Comparison of ENCODE assay signal across 8 mouse cellular contexts in genomic region chr4:116627722-116628662, GRCm38 (mm10). TPM values are rescaled to one million over a fixed set of nuclear protein-coding genes. Genes with fewer than 3 reads are reported as not detected.
DNase-seq lines count a peak whose midpoint lies in the region; ATAC-seq and TF ChIP-seq lines count a peak whose summit lies in the region.

Nasp (minus strand) TSS chr4:116627941.

- ATAC-seq in G1E (ENCODE audit: extremely low read depth, insufficient number of reproducible peaks, low FRiP score, poor library complexity, severe bottlenecking) = peak; percentile 70
- peak; percentile 89 for ATAC-seq in forebrain, embryonic 16.5 days
- ATAC-seq in lung, embryonic 14.5 days (ENCODE audit: insufficient read depth) = peak; percentile 92

- H3K4me1 ChIP-seq in G1E (ENCODE audit: insufficient read depth, low read depth, low read length) = peaks cover 26% of the 10 kb centered on the region
- peaks cover 16% of the 10 kb centered on the region for H3K4me1 ChIP-seq in forebrain, embryonic 16.5 days (replicated peaks; ENCODE audit: control insufficient read depth, insufficient read depth, low read length)
- H3K4me1 ChIP-seq in lung, embryonic 14.5 days (ENCODE audit: insufficient read depth) = 0 out of 2 replicates have a peak, but pooled peaks cover 5% of the 10 kb centered on the region
- H3K4me1 ChIP-seq in olfactory bulb, adult 2 months (ENCODE audit: control insufficient read depth, insufficient read depth, low read length) = no peaks in the 10 kb centered on the region
- peaks cover 3% of the 10 kb centered on the region for H3K4me1 ChIP-seq in thymus, adult 2 months (replicated peaks; ENCODE audit: control insufficient read depth, insufficient read depth, low read length)

- WGBS in forebrain, embryonic 16.5 days = 8% methylated on average over 23 of the region's 23 CpGs
- 8% methylated on average over 23 of the region's 23 CpGs for WGBS in lung, embryonic 14.5 days
- 8% methylated on average over 23 of the region's 23 CpGs for WGBS in olfactory bulb, adult 2 months
- 8% methylated on average over 23 of the region's 23 CpGs for WGBS in thymus, adult 2 months

- peak; percentile 61 for DNase-seq in G1E (ENCODE audit: low spot score)
- peak; percentile 82 for DNase-seq in cerebellum, adult 11-12 months
- peak; percentile 73 to 84 for DNase-seq in heart, postnatal 36 days
- peak; percentile 77 to 84 for DNase-seq in layer of hippocampus, adult 2 months (ENCODE audit: low spot score in 2 of 2)
- DNase-seq in lung, embryonic 14.5 days = peak; percentile 97
- peak; percentile 79 for DNase-seq in thymus, adult 2 months

- H3K27ac ChIP-seq in forebrain, embryonic 16.5 days (ENCODE audit: low read length) = peak within 1 kb of the TSS; percentile 96
- H3K27ac ChIP-seq in layer of hippocampus, adult 2 months = peak within 1 kb of the TSS; percentile 92
- peak within 1 kb of the TSS; percentile 97 for H3K27ac ChIP-seq in lung, embryonic 14.5 days (ENCODE audit: low read depth)
- peak within 1 kb of the TSS; percentile 56 for H3K27ac ChIP-seq in olfactory bulb, adult 2 months (ENCODE audit: insufficient read depth, low read depth, low read length)
- peak within 1 kb of the TSS; percentile 48 for H3K27ac ChIP-seq in thymus, adult 2 months (ENCODE audit: control insufficient read depth, insufficient read depth, low read length)

- H3K27me3 ChIP-seq in G1E (ENCODE audit: insufficient read depth, low read length) = no peaks in the 10 kb centered on the region
- H3K27me3 ChIP-seq in forebrain, embryonic 16.5 days (replicated peaks; ENCODE audit: control insufficient read depth, insufficient read depth, low read length) = no peaks in the 10 kb centered on the region
- no peaks in the 10 kb centered on the region for H3K27me3 ChIP-seq in lung, embryonic 14.5 days (ENCODE audit: insufficient read depth, low read length)
- no peaks in the 10 kb centered on the region for H3K27me3 ChIP-seq in thymus, adult 2 months (ENCODE audit: control insufficient read depth, insufficient read depth, low read length)

- peak within 1 kb of the TSS; percentile 56 for H3K4me2 ChIP-seq in forebrain, embryonic 16.5 days (ENCODE audit: low read length)
- H3K4me2 ChIP-seq in lung, embryonic 14.5 days = peak within 1 kb of the TSS; percentile 66

- H3K36me3 ChIP-seq in G1E (replicated peaks) = peaks cover 19% of the 10 kb centered on the region
- H3K36me3 ChIP-seq in forebrain, embryonic 16.5 days (ENCODE audit: control insufficient read depth, insufficient read depth) = no peaks in the 10 kb centered on the region
- H3K36me3 ChIP-seq in lung, embryonic 14.5 days (ENCODE audit: insufficient read depth) = peaks cover 4% of the 10 kb centered on the region; the same call in 1 of the 2 replicates
- H3K36me3 ChIP-seq in thymus, adult 2 months (ENCODE audit: control insufficient read depth, insufficient read depth, low read length) = no peaks in the 10 kb centered on the region

- H3K4me3 ChIP-seq in G1E (ENCODE audit: low read depth, low read length) = peak within 1 kb of the TSS; percentile 99
- H3K4me3 ChIP-seq in forebrain, embryonic 16.5 days (replicated peaks; ENCODE audit: low read length) = peak within 1 kb of the TSS; percentile 92
- H3K4me3 ChIP-seq in layer of hippocampus, adult 2 months = peak within 1 kb of the TSS; percentile 90
- peak within 1 kb of the TSS; percentile 99 for H3K4me3 ChIP-seq in lung, embryonic 14.5 days (ENCODE audit: low read depth, low read length)
- peak within 1 kb of the TSS; percentile 85 for H3K4me3 ChIP-seq in olfactory bulb, adult 2 months (ENCODE audit: insufficient read depth, low read depth, low read length)
- H3K4me3 ChIP-seq in thymus, adult 2 months (ENCODE audit: control insufficient read depth, insufficient read depth, low read length) = peak within 1 kb of the TSS; percentile 77

- H3K9me3 ChIP-seq in G1E (replicated peaks) = no peaks in the 10 kb centered on the region
- no peaks in the 10 kb centered on the region for H3K9me3 ChIP-seq in forebrain, embryonic 16.5 days (ENCODE audit: control insufficient read depth, low read length)
- H3K9me3 ChIP-seq in lung, embryonic 14.5 days (ENCODE audit: low read depth, low read length) = no peaks in the 10 kb centered on the region

- H3K9ac ChIP-seq in forebrain, embryonic 16.5 days (replicated peaks; ENCODE audit: low read depth, low read length) = peak within 1 kb of the TSS; percentile 76
- peak within 1 kb of the TSS; percentile 88 for H3K9ac ChIP-seq in lung, embryonic 14.5 days

- no peak for TF ChIP-seq CTCF in G1E (IDR thresholded peaks at IDR 0.05; ENCODE audit: low read depth, low read length)
- no peak for TF ChIP-seq CTCF in layer of hippocampus, adult 2 months (conservative IDR thresholded peaks at IDR 0.05)
- TF ChIP-seq CTCF in lung, embryonic 14.5 days (IDR thresholded peaks at IDR 0.05; ENCODE audit: low read depth) = no peak
- no peak for TF ChIP-seq CTCF in olfactory bulb, adult 2 months (IDR thresholded peaks at IDR 0.05; ENCODE audit: insufficient read depth, low read depth, low read length)
- TF ChIP-seq CTCF in thymus, adult 2 months (IDR thresholded peaks at IDR 0.05; ENCODE audit: borderline replicate concordance, control insufficient read depth, extremely low read depth, insufficient read depth, low read length, poor library complexity) = no peak

- intact Hi-C loops in heart, postnatal 36 days (cut with DNase I) = loop anchor here (2.0 kb wide), 2 partner anchors 57 to 69 kb away; partner anchors contain the start of gene Prdx1

- no peak for TF ChIP-seq POLR2A in olfactory bulb, adult 2 months (IDR thresholded peaks at IDR 0.05; ENCODE audit: insufficient read depth, low read depth, low read length)
- no peak for TF ChIP-seq POLR2A in thymus, adult 2 months (IDR thresholded peaks at IDR 0.05; ENCODE audit: control insufficient read depth, extremely low read depth, insufficient read depth, low read length, poor library complexity)

RNA-seq across cellular contexts. Expression of gene Nasp, which starts in this region (rescaled TPM):
- total RNA-seq in G1E (2014; fragmentation: Nextera tagmentation) = 134 and 149 TPM in 2 replicates
- 315 and 326 TPM in 2 replicates for total RNA-seq in G1E (2017)
- 11.9 and 25.8 TPM in 2 replicates for polyA plus RNA-seq in G1E (2012)
- 127 and 131 TPM in 2 replicates for polyA plus RNA-seq in forebrain, embryonic 16.5 days (2015; fragmentation: Nextera tagmentation; extraction: Ambion mirVana)
- 10 to 100 TPM; 18.6 to 25.5 TPM for total RNA-seq in heart, postnatal 36 days (2021)
- 10 to 100 TPM; 28.0 to 32.5 TPM for total RNA-seq in layer of hippocampus, adult 2 months (2021)
- 164 and 168 TPM in 2 replicates for polyA plus RNA-seq in lung, embryonic 14.5 days (2014; fragmentation: Nextera tagmentation; extraction: Ambion mirVana)
- polyA plus RNA-seq in olfactory bulb, adult 2 months (2012; ENCODE audit: insufficient read depth, insufficient read length, low replicate concordance, missing spikeins) = not detected in 2 replicates
- polyA plus RNA-seq in thymus, adult 2 months (2012; rRNA removed) = 14.2 and 15.8 TPM in 2 replicates

Comparison
In these comparisons a context has a peak if more than half of its experiments do, and no peak if none do; other contexts are left out.
1. Peak in every context shown above with its lines: DNase-seq, ATAC-seq, H3K4me3 ChIP-seq and H3K27ac ChIP-seq.
2. RNA of gene Nasp (total RNA-seq): 134 to 326 TPM in G1E; 28.0 to 32.5 TPM in layer of hippocampus, adult 2 months and 18.6 to 25.5 TPM in heart, postnatal 36 days; every median in the first group is over 4 times any median in the second.